Mouse (Mus musculus) heart, postnatal 25 days (tissue): ENCODE results near the gene Adora1. TPM values are rescaled to one million over a fixed set of nuclear protein-coding genes. Genes with fewer than 3 reads are reported as not detected.

Experiments used
- DNase-seq: peaks from one replicate; pipeline ENCODE4 v3.0.0; 2022; ENCODE audit warnings: low spot score
- intact Hi-C: fragments of 180-260 bp; cut with DNase I; formaldehyde crosslinking; loops from one replicate; pipeline ENCODE4 v1.15.1; 2025
- total RNA-seq, 2 experiments: library from RNA; stranded (reverse); gene quantifications; 2 replicates each; pipeline ENCODE4 v1.2.3; 2021

The Adora1 gene
- total RNA-seq, 2 experiments from 2014 or later, result 15.5 to 20.5 TPM

DNA sequence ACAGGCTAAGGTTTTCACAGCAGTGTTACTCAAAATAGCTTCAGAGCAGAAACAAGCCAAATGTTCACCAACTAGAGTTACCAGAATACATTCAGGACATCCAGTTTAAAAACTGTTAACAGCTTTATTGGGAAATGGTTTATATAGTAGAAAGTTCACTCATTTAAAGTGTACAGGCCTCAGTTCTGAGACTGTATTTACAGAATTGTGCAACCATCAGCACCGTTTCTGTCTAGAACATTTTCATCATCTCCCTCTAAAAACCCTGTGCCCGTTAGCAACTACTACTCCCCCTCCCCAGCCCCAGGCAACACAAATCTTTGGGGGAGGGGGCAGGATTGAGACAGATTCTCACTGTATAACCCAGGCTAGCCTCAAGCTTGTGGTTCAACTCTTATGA, 7.1 kb upstream of the Adora1 start:
- DNase-seq, result no peak
- intact Hi-C loops, result loop anchor here (10.0 kb wide), 1 partner anchor 187 kb away; no protein-coding TSS in a partner anchor

- intact Hi-C loops, result loop anchor here (10.0 kb wide), 1 partner anchor 186 kb away; no protein-coding TSS in a partner anchor
- no peak for DNase-seq
Observed at GRCm38 (mm10) chr1:134241298-134241697, 6.1 kb upstream of the Adora1 start.

DNA sequence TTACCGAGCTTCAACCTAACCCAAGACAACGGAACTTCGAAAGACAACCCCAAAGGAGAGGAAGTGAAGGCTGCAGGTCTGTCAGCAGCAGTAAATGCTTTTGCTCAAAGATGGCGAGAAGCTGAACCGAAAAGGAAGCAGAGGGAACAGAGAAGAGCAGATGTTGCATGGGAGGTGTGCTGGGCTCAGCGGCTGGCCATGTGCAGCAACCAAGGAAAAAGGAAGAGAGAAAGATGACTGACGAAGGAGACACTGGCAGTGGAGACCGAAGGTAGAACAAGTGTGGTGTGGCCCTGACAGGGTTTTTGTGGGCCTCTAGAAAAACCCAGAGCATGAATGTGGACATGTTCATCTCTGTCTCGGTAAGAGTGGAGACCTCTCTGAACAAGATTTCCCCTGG, 5.5 kb upstream of the Adora1 start:
- no peak for DNase-seq
- intact Hi-C loops, result loop anchor here (10.0 kb wide), 1 partner anchor 186 kb away; no protein-coding TSS in a partner anchor

- intact Hi-C loops, result no loop called here
- DNase-seq, result no peak
Observed at GRCm38 (mm10) chr1:134237438-134237837, 2.2 kb upstream of the Adora1 start.

- no peak for DNase-seq
- intact Hi-C loops, result no loop called here
Observed at GRCm38 (mm10) chr1:134236142-134236541, 911 bp upstream of the Adora1 start.

- no peak for DNase-seq
- intact Hi-C loops, result no loop called here
Observed at GRCm38 (mm10) chr1:134234455-134235390, 508 bp downstream of the Adora1 start.

DNA sequence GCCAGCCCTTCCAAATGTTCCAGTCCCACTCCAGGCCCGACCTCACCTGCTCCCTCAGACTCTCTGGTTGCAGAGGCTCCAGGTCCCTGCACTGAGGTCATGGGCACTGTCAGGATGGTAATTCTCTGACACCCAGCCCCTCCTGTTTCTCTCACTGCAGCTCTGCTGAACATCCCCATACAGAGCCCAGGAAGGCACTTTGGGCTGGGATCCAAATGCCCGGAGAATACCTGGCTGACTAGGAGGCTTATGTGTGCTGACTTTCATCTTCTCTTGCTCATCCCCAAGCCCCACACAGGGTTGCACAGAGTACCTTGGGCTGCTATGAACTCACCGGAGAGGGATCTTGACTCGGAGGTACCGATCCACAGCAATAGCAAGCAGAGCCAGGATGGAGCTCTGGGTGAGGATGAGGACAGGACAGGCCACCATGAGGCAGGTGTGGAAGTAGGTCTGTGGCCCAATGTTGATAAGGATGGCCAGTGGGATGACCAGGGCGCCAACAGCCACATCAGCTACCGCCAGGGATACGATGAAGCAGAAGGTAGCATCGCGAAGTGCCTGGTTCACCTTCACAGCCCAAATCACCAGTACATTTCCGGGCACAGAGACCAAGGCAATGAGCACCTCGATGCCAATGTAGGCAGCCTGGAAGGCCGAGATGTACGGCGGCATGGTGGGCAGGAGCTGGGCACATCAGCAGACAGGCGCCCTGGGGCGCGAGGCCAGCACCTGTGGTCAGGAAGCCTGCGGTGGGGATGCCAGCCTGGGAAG, 1.4 kb downstream of the Adora1 start:
- intact Hi-C loops, result no loop called here

GRCm38 (mm10) chr1:134232778-134233531, 2.3 kb downstream of the Adora1 start:
- DNase-seq, result no peak
- intact Hi-C loops, result no loop called here

More for the DNA sequence above, 1.4 kb downstream of the Adora1 start:
- DNase-seq, result no peak

DNA sequence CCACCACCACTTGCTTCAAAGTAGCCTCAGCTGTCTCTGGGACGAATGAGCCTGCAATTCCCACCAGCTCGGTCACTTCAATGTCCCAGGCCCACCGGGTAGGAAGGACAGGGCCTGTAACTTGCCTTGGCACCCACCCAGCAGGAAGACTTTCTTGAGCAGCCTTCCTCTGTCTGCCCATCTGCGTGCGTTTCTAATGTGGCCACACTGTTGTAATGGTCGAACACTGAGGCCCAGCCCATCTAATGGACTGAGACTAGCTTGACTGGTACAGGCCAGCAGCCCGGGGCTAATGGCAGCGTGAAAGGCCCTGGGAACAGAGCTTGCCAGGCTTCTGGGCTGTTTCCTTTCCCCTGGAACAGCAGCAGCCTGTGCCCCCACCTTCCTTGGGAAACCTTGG, 2.9 kb downstream of the Adora1 start:
- intact Hi-C loops, result no loop called here

DNA sequence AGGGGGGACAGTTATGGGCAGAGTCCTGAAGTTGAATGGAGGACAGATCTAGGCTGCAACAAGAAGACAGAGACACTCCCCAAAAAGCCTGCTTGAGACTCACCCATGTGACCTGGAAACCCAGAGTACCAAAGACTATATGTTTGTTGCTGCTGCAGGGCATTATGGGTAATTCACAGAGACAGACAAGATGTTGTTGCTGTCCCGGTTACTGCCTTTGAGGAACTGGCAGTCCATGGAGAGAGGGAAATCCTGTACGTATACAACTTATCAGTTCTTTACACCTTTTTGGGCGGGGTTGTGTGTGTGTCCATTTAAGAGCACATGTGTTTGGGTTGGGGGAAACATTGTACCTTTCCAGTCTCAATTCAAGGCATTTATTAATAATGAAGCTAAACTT, 3.5 kb downstream of the Adora1 start:
- no peak for DNase-seq

More for the DNA sequence above, 2.9 kb downstream of the Adora1 start:
- DNase-seq, result no peak

DNA sequence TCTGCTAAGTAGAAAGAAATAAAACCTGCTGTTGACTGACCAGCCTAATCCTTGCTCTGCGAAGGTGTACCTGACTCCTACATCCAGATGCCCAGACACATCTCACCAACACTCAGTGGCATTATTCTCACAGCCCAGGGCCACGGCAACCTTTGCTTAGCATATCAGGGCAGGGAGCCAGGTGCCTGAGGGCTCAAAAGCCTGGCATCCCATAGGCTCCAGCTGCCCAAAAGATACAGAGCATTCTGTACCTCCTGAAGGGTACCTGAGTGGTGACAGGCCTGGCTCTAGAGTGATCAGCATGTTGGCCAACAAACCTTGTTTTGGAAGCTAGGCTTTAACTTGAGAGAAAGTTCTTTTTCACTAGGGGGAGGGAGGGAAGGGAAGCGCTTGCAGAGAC, 4.0 kb downstream of the Adora1 start:
- intact Hi-C loops, result no loop called here
- DNase-seq, result no peak

More for the DNA sequence above, 3.5 kb downstream of the Adora1 start:
- intact Hi-C loops, result no loop called here

- intact Hi-C loops, result no loop called here
- DNase-seq, result no peak
Observed at GRCm38 (mm10) chr1:134230638-134231228, 4.5 kb downstream of the Adora1 start.

GRCm38 (mm10) chr1:134229806-134230575, 5.2 kb downstream of the Adora1 start:
- no peak for DNase-seq
- intact Hi-C loops, result no loop called here

- intact Hi-C loops, result no loop called here
- no peak for DNase-seq
Observed at GRCm38 (mm10) chr1:134226739-134227138, 8.5 kb downstream of the Adora1 start.

DNA sequence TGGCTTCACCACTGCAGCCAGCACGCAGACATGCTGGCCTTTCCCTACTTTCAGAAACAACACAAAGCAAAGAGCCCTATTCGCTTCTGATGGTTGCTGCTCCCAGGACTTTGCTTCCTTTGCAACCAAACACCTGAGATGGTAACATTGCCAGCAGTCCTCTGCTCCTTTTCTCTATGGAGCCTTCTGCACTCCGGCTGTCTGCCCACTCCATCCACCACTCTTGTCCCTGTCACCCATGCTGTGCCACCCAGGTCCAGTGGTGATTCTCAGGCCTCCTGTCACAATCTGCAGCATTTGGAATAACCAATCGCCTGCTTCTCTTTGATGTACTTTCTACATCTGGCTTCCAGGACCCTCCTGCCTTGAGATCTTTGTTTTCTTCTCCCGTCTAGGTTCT, 9.9 kb downstream of the Adora1 start:
- intact Hi-C loops, result no loop called here
- no peak for DNase-seq

DNA sequence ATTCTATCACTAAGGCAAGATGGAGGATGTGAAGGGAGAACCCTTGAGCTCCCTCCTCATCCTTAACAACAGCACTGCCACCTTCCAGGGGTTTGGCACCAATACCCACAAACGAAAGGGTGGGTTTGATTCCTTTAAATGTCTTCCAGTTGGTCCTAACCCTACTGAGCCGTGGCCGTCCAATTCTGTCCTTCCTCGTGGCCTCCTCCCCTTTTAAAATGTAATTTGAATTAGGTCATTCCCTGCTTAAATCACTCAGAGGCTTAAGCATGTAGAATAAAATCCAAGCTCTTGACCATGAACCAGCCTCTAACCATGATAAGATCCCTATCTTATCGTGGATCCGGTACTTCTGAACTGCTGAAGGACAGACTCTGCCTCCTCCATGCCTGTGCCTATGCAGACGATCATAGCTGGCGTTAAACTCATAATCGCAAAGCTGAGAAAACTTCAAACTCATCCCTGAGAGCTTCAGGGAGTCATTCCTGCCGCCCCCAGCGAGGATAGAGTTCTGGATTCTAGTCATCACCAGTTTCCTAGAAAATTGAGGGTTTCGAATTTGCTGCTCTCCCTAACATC, 10.5 kb downstream of the Adora1 start:
- intact Hi-C loops, result no loop called here
- no peak for DNase-seq

DNA sequence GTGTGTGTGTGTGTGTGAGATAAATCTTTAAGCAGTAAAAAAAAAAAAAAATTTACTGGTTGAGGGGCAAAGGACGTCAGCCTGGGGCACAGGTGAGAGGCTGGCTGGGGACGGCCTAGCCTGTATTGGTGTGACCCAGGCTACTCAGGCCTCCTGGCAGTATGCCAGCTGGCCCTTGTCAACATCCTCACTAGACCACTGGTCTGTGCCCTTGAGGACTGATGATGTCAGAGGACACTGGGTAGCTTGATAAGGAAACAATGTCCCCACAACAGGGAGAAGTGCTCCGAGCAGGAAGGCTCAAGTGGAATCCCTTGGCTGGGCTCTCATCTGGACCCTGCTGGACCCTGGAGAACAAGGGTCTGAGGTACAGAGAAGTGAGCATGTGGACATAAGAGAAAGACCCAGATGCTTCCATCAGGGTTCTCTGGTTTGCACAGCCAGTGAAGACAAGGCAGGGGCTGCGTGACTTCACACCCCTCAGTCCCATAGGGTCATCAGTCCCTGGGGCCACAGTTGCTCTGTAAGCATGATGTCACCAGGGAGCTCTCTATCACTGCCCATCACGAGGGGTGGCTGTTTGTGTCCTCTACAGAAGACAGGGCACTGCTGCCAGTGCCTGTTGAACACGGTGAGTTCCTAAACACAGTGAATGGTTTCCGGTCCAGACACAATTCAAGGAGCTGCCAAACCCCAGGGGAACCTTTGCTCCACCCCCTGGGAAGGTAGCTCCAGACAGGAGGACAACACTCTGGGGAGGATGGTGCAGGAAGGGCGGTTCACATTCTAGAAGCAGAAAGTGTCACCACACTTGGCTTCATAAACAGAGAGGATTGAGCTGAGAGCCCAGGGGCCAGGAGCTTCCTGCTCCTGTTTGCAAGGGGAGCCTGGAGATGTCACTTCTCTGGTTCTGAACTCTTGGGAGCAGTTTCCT, 12.8 kb downstream of the Adora1 start:
- peak; percentile 45 for DNase-seq
- intact Hi-C loops, result no loop called here

DNA sequence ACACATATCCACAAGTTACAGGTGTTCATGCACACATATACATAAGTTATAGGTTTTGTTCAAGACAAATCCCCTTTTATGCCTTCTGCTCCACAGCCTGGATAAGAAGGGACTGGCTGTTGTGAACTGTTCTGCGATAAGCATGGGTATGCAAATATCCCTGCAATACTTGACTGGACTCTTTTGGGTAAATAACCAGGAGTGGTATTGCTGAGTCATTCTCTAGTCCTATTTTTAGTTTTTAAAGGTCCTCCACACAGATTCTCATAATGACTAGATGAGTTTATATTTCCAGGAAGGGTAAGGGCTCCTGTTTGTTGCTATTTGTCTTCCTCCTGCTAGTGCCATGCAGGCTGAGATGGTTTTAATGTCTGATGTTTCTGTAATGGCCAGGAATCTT, 14.1 kb downstream of the Adora1 start:
- intact Hi-C loops, result no loop called here
- DNase-seq, result no peak
